Mouse (Mus musculus) kidney, adult 11 months (tissue): Measurements from ENCODE around the gene Olfr862.

Experiments
- DNase-seq: peaks from one replicate; pipeline ENCODE4 v3.0.0; 2022

The Olfr862 gene

GRCm38 (mm10) chr9:19887904-19888303 lies at the start of gene Olfr862:
Olfr862 (minus strand) TSS chr9:19888004.
- DNase-seq, result no peak

- no peak for DNase-seq
Observed at GRCm38 (mm10) chr9:19916565-19916964, 28.8 kb upstream of the Olfr862 start, which contains the start of gene Olfr77. Olfr77 (plus strand) TSS chr9:19916865.

- DNase-seq, result no peak
Observed at GRCm38 (mm10) chr9:19911170-19911569, 23.4 kb upstream of the Olfr862 start.

GRCm38 (mm10) chr9:19849647-19850046 lies 38.2 kb downstream of the Olfr862 start, which contains the start of gene Olfr860:
Olfr860 (minus strand) TSS chr9:19849747.
- no peak for DNase-seq
